Mouse (Mus musculus) myocyte (in vitro differentiated cells): ENCODE results near the gene Rptn.

ENCODE experiments used
- CEBPB ChIP-seq: IDR thresholded peaks from 2 replicates; pipeline ENCODE4 v1.6.1; 2011; ENCODE audit warnings: mild to moderate bottlenecking, moderate library complexity; ENCODE audit not compliant: poor library complexity, insufficient read depth, severe bottlenecking
- E2F4 ChIP-seq: IDR thresholded peaks from one replicate; pipeline ENCODE4 v1.6.1; 2011; ENCODE audit warnings: mild to moderate bottlenecking, control low read depth, moderate library complexity; ENCODE audit not compliant: insufficient read depth
- MAX ChIP-seq: IDR thresholded peaks from one replicate; pipeline ENCODE4 v1.6.1; 2011; ENCODE audit warnings: low read depth, mild to moderate bottlenecking, control low read depth
- MYOD1 ChIP-seq, 3 experiments: IDR thresholded peaks; one replicate each; pipeline ENCODE4 v1.6.1; 2011; ENCODE audit warnings: control low read depth in 2 of 3, low read depth in 2 of 3, mild to moderate bottlenecking in 2 of 3, moderate library complexity in 1 of 3; ENCODE audit not compliant: insufficient read length in 2 of 3, control insufficient read depth in 1 of 3
- MYOG ChIP-seq, 3 experiments: IDR thresholded peaks; one replicate each; pipeline ENCODE4 v1.6.1; 2011; ENCODE audit warnings: control low read depth in 2 of 3, low read depth in 2 of 3, mild to moderate bottlenecking in 2 of 3; ENCODE audit not compliant: insufficient read length in 2 of 3, control insufficient read depth in 1 of 3, insufficient read depth in 1 of 3
- POLR2A ChIP-seq: IDR thresholded peaks from one replicate; pipeline ENCODE4 v1.6.1; 2011; ENCODE audit warnings: low read depth, mild to moderate bottlenecking, control low read depth, moderate library complexity; ENCODE audit not compliant: insufficient read length
- POLR2AphosphoS2 ChIP-seq: IDR thresholded peaks from one replicate; pipeline ENCODE4 v1.6.1; 2011; ENCODE audit warnings: low read depth, control low read depth; ENCODE audit not compliant: insufficient read length
- REST ChIP-seq: IDR thresholded peaks from one replicate; pipeline ENCODE4 v1.6.1; 2011; ENCODE audit warnings: mild to moderate bottlenecking, control low read depth, moderate library complexity; ENCODE audit not compliant: insufficient read depth, insufficient read length
- TCF3 ChIP-seq: IDR thresholded peaks from one replicate; pipeline ENCODE4 v1.6.1; 2011; ENCODE audit warnings: low read depth, control low read depth; ENCODE audit not compliant: insufficient read length
- USF1 ChIP-seq: IDR thresholded peaks from one replicate; pipeline ENCODE4 v1.6.1; 2011; ENCODE audit warnings: low read depth, mild to moderate bottlenecking, control low read depth, moderate library complexity

- TF ChIP-seq POLR2A (no peak), TCF3 (no peak), REST (no peak), MYOG (IDR thresholded peaks at IDR 0.05; ENCODE audit: control insufficient read depth in 1 of 3, insufficient read depth in 1 of 3, insufficient read length in 2 of 3, low read depth in 2 of 3) (no peak), MAX (no peak), USF1 (no peak), MYOD1 (IDR thresholded peaks at IDR 0.05; ENCODE audit: control insufficient read depth in 1 of 3, insufficient read length in 2 of 3, low read depth in 2 of 3) (no peak), E2F4 (no peak), CEBPB (no peak), POLR2AphosphoS2 (no peak)
These were observed 13.5 kb downstream of the Rptn start for GRCm38 (mm10) chr3:93406992-93407391.
